In genomic region chr7:35740489-35741230, GRCm38 (mm10) we compare ENCODE assay signal across 9 mouse cellular contexts. TPM values are rescaled to one million over a fixed set of nuclear protein-coding genes. Genes with fewer than 3 reads are reported as not detected.
DNase-seq lines count a peak whose midpoint lies in the region; ATAC-seq and TF ChIP-seq lines count a peak whose summit lies in the region.
"Had no signal": no experiment of that assay in that cellular context is flagged by ENCODE, and none has a peak within 500 bp of the region (broad histone marks: within the 10 kb centered on the region; RNA-seq: fewer than 3 reads in every experiment).

No protein-coding gene starts in this region.

- ATAC-seq in forebrain, embryonic 14.5 days: peak; percentile 80; the same call in 1 of the 2 replicates
- no peak for ATAC-seq in limb, embryonic 11.5 days (ENCODE audit: insufficient number of reproducible peaks, low FRiP score, low TSS enrichment, low read depth)

- H3K4me3 ChIP-seq in ES-Bruce4 (ENCODE audit: low read depth, low read length): no peak overlapping the region
- H3K4me3 ChIP-seq in forebrain, embryonic 14.5 days (ENCODE audit: low read depth, low read length): no peak overlapping the region
- no peak overlapping the region for H3K4me3 ChIP-seq in limb, embryonic 11.5 days (ENCODE audit: low read depth, low read length)
- no peak overlapping the region for H3K4me3 ChIP-seq in small intestine, adult 2 months (ENCODE audit: low read depth, low read length)
- H3K4me3 ChIP-seq: liver, embryonic 15.5 days had no signal

- no peaks in the 10 kb centered on the region for H3K27me3 ChIP-seq in ES-Bruce4 (ENCODE audit: control insufficient read depth, insufficient read depth, low read length, poor library complexity, severe bottlenecking)
- no peaks in the 10 kb centered on the region for H3K27me3 ChIP-seq in forebrain, embryonic 14.5 days (replicated peaks; ENCODE audit: control insufficient read depth, insufficient read depth, low read length)
- H3K27me3 ChIP-seq in limb, embryonic 11.5 days (ENCODE audit: control insufficient read depth, insufficient read depth, low read length): no peaks in the 10 kb centered on the region
- H3K27me3 ChIP-seq in small intestine, adult 2 months (ENCODE audit: control insufficient read depth, insufficient read depth, low read length): no peaks in the 10 kb centered on the region
- H3K27me3 ChIP-seq: liver, embryonic 15.5 days had no signal

- DNase-seq in left cerebral cortex, adult 18-20 months (ENCODE audit: low spot score in 2 of 2): peak; percentile 31 to 51
- DNase-seq in left cerebral cortex, adult 11 months (ENCODE audit: low spot score): no peak
- peak; percentile 82 to 91 for DNase-seq in adrenal gland, adult (ENCODE audit: inconsistent age in 2 of 2, low spot score in 1 of 2)
- peak; percentile 68 for DNase-seq in forebrain, embryonic 14.5 days (ENCODE audit: low spot score)
- DNase-seq in limb, embryonic 11.5 days (ENCODE audit: low spot score): peak; percentile 62
- DNase-seq in frontal cortex, postnatal 25 days (ENCODE audit: low spot score in 2 of 2): no peak

- 26% methylated on average over 5 of the region's 5 CpGs for WGBS in forebrain, embryonic 14.5 days
- WGBS in limb, embryonic 11.5 days: 85% methylated on average over 5 of the region's 5 CpGs
- whole genome bisulfite sequencing in small intestine, adult 2 months: 35% methylated on average over 5 of the region's 5 CpGs

- TF ChIP-seq POLR2A in ES-Bruce4 (IDR thresholded peaks at IDR 0.05; ENCODE audit: insufficient read depth, low read length): no peak
- TF ChIP-seq POLR2A in small intestine, adult 2 months (IDR thresholded peaks at IDR 0.05; ENCODE audit: low read depth, low read length): no peak

- peak; percentile 80 for TF ChIP-seq CTCF in ES-Bruce4 (IDR thresholded peaks at IDR 0.05; ENCODE audit: low read depth, low read length)
- peak; percentile 53; the same call in 1 of the 2 replicates for TF ChIP-seq CTCF in small intestine, adult 2 months (IDR thresholded peaks at IDR 0.05; ENCODE audit: extremely low read depth, insufficient read length, insufficient replicate concordance, low read depth, low read length)

- H3K9ac ChIP-seq in ES-Bruce4 (ENCODE audit: low read depth, poor library complexity, severe bottlenecking): no peak overlapping the region
- no peak overlapping the region for H3K9ac ChIP-seq in forebrain, embryonic 14.5 days (ENCODE audit: low read length)
- H3K9ac ChIP-seq in limb, embryonic 11.5 days (ENCODE audit: low read length): no peak overlapping the region
- H3K9ac ChIP-seq: liver, embryonic 15.5 days had no signal

- H3K4me1 ChIP-seq in ES-Bruce4 (ENCODE audit: control insufficient read depth, insufficient read depth, low read length): no peaks in the 10 kb centered on the region
- no peaks in the 10 kb centered on the region for H3K4me1 ChIP-seq in forebrain, embryonic 14.5 days (ENCODE audit: control insufficient read depth, insufficient read depth, low read length)
- no peaks in the 10 kb centered on the region for H3K4me1 ChIP-seq in limb, embryonic 11.5 days (ENCODE audit: control insufficient read depth, insufficient read depth, low read length)
- no peaks in the 10 kb centered on the region for H3K4me1 ChIP-seq in small intestine, adult 2 months (ENCODE audit: control insufficient read depth, insufficient read depth, insufficient read length, low read length)

- no peak for TF ChIP-seq EP300 in ES-Bruce4 (IDR thresholded peaks at IDR 0.05; ENCODE audit: insufficient read depth, low read depth, low read length)

- no peak overlapping the region for H3K27ac ChIP-seq in ES-Bruce4 (ENCODE audit: insufficient read depth, low read length)
- H3K27ac ChIP-seq in forebrain, embryonic 14.5 days (ENCODE audit: low read depth, low read length): no peak overlapping the region
- H3K27ac ChIP-seq in limb, embryonic 11.5 days (replicated peaks; ENCODE audit: low read depth, low read length): no peak overlapping the region
- no peak overlapping the region for H3K27ac ChIP-seq in small intestine, adult 2 months (ENCODE audit: insufficient read depth, low read depth, low read length)
- H3K27ac ChIP-seq: liver, embryonic 15.5 days had no signal

- no peak overlapping the region for H3K4me2 ChIP-seq in forebrain, embryonic 14.5 days (ENCODE audit: low read length)
- H3K4me2 ChIP-seq in limb, embryonic 11.5 days (ENCODE audit: low read depth, severe bottlenecking): no peak overlapping the region
- H3K4me2 ChIP-seq: liver, embryonic 15.5 days had no signal

- no peaks in the 10 kb centered on the region; the same call in 1 of the 2 replicates for H3K9me3 ChIP-seq in ES-Bruce4 (replicated peaks; ENCODE audit: control insufficient read depth, insufficient read depth, low read length, poor library complexity, severe bottlenecking)
- H3K9me3 ChIP-seq in forebrain, embryonic 14.5 days (replicated peaks; ENCODE audit: control insufficient read depth, low read length): no peaks in the 10 kb centered on the region
- no peaks in the 10 kb centered on the region for H3K9me3 ChIP-seq in limb, embryonic 11.5 days (ENCODE audit: control insufficient read depth, low read length)
- H3K9me3 ChIP-seq: liver, embryonic 15.5 days had no signal

- H3K36me3 ChIP-seq in ES-Bruce4 (ENCODE audit: control insufficient read depth, insufficient read depth, low read length, poor library complexity, severe bottlenecking): no peaks in the 10 kb centered on the region
- peaks cover 31% of the 10 kb centered on the region for H3K36me3 ChIP-seq in forebrain, embryonic 14.5 days (ENCODE audit: control insufficient read depth, insufficient read depth, low read length)
- H3K36me3 ChIP-seq in limb, embryonic 11.5 days (ENCODE audit: control insufficient read depth, insufficient read depth, low read length): peaks cover 10% of the 10 kb centered on the region; the same call in 1 of the 2 replicates
- H3K36me3 ChIP-seq in small intestine, adult 2 months (ENCODE audit: control insufficient read depth, insufficient read depth, low read length): no peaks in the 10 kb centered on the region
- H3K36me3 ChIP-seq: liver, embryonic 15.5 days had no signal

RNA-seq across cellular contexts. Expression of gene Dpy19l3, which starts 13.6 kb away (rescaled TPM):
- total RNA-seq in left cerebral cortex, adult 18-20 months (2021): 100 to 1,000 TPM in 1 of 2 experiments, 10 to 100 TPM in 1; 57.8 to 102 TPM
- polyA plus RNA-seq in ES-Bruce4 (2011; ENCODE audit: insufficient read depth, insufficient read length, low read depth, missing spikeins): 24.2 and 31.9 TPM in 2 replicates
- polyA plus RNA-seq in forebrain, embryonic 14.5 days (2014; fragmentation: Nextera tagmentation; extraction: Ambion mirVana): 58.8 and 59.7 TPM in 2 replicates
- polyA plus RNA-seq in limb, embryonic 11.5 days (2014; fragmentation: Nextera tagmentation; extraction: Ambion mirVana): 34.3 and 43.7 TPM in 2 replicates
- 1.8 and 2.3 TPM in 2 replicates for polyA plus RNA-seq in small intestine, adult 2 months (2012; rRNA removed)

Comparison
In these comparisons a context has a peak if more than half of its experiments do, and no peak if none do; other contexts are left out.
1. DNase-seq: peak in left cerebral cortex, adult 18-20 months (2 of 2), adrenal gland, adult (2 of 2), forebrain, embryonic 14.5 days (single experiment) and limb, embryonic 11.5 days (single experiment); none in left cerebral cortex, adult 11 months (single experiment) and frontal cortex, postnatal 25 days (0 of 2).